Comparison of ENCODE assay signal across 2 mouse cellular contexts in genomic region chr11:105911149-105911548, GRCm38 (mm10). TPM values are rescaled to one million over a fixed set of nuclear protein-coding genes. Genes with fewer than 3 reads are reported as not detected.
"Had no signal": no experiment of that assay in that cellular context is flagged by ENCODE, and none has a peak within 500 bp of the region (broad histone marks: within the 10 kb centered on the region; RNA-seq: fewer than 3 reads in every experiment).

No protein-coding gene starts in this region.

- H3K36me3 ChIP-seq: liver, embryonic 13.5 days had no signal

- H3K9me3 ChIP-seq: liver, embryonic 13.5 days had no signal

- H3K27me3 ChIP-seq: liver, embryonic 13.5 days had no signal

- H3K4me3 ChIP-seq: liver, embryonic 13.5 days had no signal

- H3K4me2 ChIP-seq: liver, embryonic 13.5 days had no signal

- H3K9ac ChIP-seq: liver, embryonic 13.5 days had no signal

- H3K4me1 ChIP-seq: liver, embryonic 13.5 days had no signal

- H3K27ac ChIP-seq: liver, embryonic 13.5 days had no signal

RNA-seq across cellular contexts. Expression of gene Cyb561, which starts 42.0 kb away (rescaled TPM):
- total RNA-seq: neutrophil, adult 5-6 weeks had no signal
